Mouse (Mus musculus) heart, postnatal 36 days (tissue): ENCODE data around the gene Bcap29. TPM values are rescaled to one million over a fixed set of nuclear protein-coding genes. Genes with fewer than 3 reads are reported as not detected.
"Not testable (repeated sequence)": the region's sequence is repeated elsewhere in the genome, so short reads cannot be mapped to it uniquely, and the experiment has no call there.

Source experiments
- DNase-seq, 2 experiments: peaks; one replicate each; pipeline ENCODE4 v3.0.0; 2021 to 2022
- intact Hi-C: fragments of 180-260 bp; cut with DNase I; formaldehyde crosslinking; loops from one replicate; pipeline ENCODE4 v1.15.1; 2025
- total RNA-seq, 2 experiments: library from RNA; stranded (reverse); gene quantifications; 2 replicates each; pipeline ENCODE4 v1.2.3; 2021

Bcap29 gene
- total RNA-seq, 2 experiments from 2014 or later: 29.5 to 33.7 TPM

- intact Hi-C loops: no loop called here
- DNase-seq: no peak
These were observed 53.7 kb downstream of the Bcap29 start for GRCm38 (mm10) chr12:31580634-31581318.

DNA sequence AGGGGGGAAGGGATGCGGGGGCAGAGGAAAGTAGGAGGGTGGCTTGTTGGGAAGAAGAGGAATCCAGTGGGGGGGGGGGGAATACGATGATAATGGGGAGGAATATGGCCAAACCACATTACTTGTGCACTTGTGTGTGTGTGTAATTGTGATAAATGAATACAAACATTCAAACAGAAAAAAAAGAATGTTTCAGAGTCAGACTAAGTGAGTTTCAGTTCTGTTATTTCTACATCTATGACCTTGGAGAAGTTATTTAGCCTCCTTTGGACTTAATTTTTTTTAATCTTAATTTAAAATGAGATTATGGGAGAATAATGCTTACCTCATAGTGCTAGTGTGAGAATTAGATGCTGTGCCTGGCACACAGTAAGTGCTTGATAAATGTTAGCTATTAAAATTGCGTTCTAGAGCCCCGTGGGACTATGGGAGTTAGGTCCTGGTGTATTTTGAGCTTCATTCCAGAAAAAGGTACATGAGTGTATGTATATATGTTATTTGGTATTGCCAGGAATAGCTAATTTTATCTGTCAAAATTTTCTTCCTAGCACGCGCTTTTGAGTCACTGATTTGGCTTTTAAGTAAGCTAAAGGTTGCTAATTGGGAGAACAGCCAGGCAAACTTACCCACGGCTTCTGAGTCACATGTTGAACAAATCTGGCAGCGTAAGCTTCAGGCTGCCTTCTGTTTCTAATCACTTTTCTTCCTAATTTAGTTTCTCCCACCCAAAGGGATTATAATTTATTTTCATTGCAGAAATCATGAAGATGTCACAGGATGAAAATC, 55.6 kb downstream of the Bcap29 start:
- intact Hi-C loops: no loop called here
- DNase-seq: no peak

DNA sequence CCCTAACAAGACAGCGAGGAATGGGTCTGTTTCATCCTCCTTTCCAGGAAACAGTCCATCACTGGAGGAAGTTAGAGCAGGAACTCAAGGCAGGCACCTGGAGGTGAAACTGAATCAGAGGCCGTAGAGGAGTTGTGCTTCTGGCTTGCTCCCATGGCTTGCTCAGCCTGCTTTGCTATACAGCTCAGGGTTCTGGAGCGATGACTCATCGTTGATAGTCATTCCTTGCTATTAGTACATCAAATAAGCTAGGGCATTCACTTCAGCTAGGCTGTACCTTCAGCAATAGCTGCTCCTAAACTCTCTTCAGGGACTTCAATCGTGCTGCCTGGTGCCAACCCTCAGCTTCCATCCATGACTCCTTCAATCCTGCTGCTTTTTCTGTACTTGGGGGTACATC, 60.0 kb downstream of the Bcap29 start:
- no peak for DNase-seq
- intact Hi-C loops: no loop called here

DNA sequence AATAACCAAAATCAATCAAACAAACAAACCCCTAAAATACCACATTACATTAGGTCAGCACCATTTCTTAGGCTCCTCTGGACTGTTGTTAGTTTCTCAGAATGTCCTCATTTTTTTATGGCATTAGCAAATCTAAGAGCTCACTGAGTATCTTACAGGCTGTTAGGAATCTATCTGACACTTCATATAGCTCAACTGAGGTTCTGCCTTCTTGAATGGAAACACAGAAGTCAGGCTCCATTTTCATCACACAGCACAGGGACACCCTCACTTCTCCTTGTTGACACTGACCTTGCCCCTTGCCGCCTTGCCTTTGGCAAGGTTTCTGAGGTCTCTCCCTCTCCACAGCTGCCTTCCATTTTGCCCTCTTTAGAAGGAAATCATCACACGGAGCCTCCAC, 64.7 kb downstream of the Bcap29 start:
- no peak for DNase-seq
- intact Hi-C loops: no loop called here

GRCm38 (mm10) chr12:31568661-31569060, 65.8 kb downstream of the Bcap29 start:
- intact Hi-C loops: no loop called here
- DNase-seq: peak; percentile 11 to 12

GRCm38 (mm10) chr12:31567535-31567934, 66.9 kb downstream of the Bcap29 start:
- intact Hi-C loops: not testable (repeated sequence)

DNA sequence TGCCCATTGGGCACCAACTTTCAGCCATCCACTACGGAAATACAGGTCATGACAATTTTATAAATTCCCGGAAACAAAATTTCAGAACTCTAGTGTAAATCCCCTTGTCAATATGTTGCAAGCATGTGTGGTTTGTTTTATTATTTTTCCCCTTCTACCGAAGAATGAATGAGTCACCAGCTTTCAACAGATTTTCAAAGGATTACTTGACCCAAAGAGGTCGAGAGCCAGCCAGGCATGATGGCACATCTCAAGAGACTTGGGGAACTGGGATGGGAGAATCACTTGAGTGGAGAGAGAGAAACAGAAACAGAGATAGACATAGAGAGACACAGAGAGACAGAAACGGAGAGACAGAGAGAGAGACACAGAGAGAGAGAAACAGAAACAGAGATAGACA, 73.7 kb downstream of the Bcap29 start:
- no peak for DNase-seq
- intact Hi-C loops: no loop called here

More at GRCm38 (mm10) chr12:31567535-31567934, 66.9 kb downstream of the Bcap29 start:
- not testable (repeated sequence) for DNase-seq

DNA sequence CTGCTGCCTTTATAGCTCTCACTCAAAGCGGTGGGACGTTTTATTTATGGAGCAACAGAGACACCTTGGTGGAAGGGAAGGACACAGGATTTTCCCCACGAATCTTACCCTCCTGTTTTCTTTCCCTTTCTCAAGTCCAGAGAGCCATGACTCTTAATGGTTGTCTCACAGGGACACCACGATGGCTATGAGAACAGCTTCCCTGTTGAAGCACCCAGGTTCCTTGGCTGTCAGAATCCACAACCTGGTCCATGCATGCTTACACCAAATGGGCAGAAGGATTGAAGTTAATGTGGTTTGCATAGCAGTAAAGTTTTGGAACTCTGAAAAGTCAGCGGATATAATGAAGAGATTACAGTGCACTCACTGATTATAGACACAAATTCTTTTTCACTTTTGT, 74.5 kb downstream of the Bcap29 start:
- no peak for DNase-seq
- intact Hi-C loops: no loop called here

GRCm38 (mm10) chr12:31554371-31554770, 80.1 kb downstream of the Bcap29 start:
- DNase-seq: no peak
- intact Hi-C loops: no loop called here

DNA sequence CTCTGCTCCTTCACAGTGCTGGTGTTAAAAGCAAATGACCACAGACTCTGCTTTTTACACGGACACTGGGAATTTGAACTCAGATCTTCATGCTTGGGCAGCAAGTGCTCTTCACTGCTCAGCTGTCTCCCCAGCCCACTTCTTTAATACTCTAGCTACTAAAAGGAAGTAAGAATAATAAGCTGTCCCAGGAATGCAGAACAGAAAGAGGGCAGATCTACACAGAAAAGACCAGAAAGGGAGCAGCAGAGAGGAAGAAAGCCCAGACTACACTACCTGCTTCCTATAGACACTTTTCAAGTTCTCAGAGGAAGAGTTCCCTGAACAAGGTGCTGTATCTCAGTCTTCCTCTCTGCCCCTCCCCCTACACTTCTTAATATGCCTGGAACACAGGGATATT, 83.2 kb downstream of the Bcap29 start:
- intact Hi-C loops: no loop called here
- no peak for DNase-seq

- no peak for DNase-seq
These were observed 88.4 kb downstream of the Bcap29 start for GRCm38 (mm10) chr12:31546061-31546460.

DNA sequence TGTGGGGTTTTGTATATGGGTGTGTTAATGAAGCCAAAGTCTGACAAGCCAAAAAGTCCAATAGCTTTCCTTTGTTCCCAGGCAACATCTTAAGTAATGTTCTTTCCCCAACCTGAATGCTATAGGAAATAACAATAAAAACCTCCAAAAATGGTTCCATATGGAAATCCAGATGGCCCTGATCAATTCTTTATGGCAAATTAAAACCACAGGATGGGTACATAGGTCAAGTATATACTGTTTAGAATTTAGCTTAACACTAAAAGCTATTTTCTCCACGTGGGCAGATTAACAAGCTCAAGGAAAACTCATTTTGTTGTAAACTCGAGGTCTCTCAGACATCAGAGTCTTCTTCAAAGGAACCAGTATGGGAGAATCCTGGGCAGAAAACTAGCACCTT, 89.2 kb downstream of the Bcap29 start:
- no peak for DNase-seq

More at GRCm38 (mm10) chr12:31546061-31546460, 88.4 kb downstream of the Bcap29 start:
- intact Hi-C loops: no loop called here

GRCm38 (mm10) chr12:31541541-31541940, 92.9 kb downstream of the Bcap29 start:
- intact Hi-C loops: no loop called here
- no peak for DNase-seq

More for the DNA sequence above, 89.2 kb downstream of the Bcap29 start:
- intact Hi-C loops: no loop called here

Other genes starting within 250 kb of the Bcap29 start
- gene Slc26a3, start 243.8 kb downstream of the Bcap29 start, total RNA-seq: 1 to 10 TPM; 1.4 to 2.8 TPM
- gene Cbll1, start 135.0 kb downstream of the Bcap29 start, total RNA-seq: 10 to 100 TPM in 1 of 2 experiments, 1 to 10 TPM in 1; 9.6 to 10.6 TPM
- under 1 TPM; 0.08 to 0.11 TPM for gene Slc26a4, start 74.7 kb downstream of the Bcap29 start, total RNA-seq
- 1 to 10 TPM; 7.2 to 7.6 TPM for gene Dus4l, start 20.2 kb upstream of the Bcap29 start, total RNA-seq
- gene Cog5, start 20.2 kb upstream of the Bcap29 start, total RNA-seq: 10 to 100 TPM; 54.1 to 57.1 TPM
- 10 to 100 TPM; 11.1 to 24.8 TPM for gene Gpr22, start 79.3 kb upstream of the Bcap29 start, total RNA-seq